Mouse (Mus musculus): ENCODE measurements around the gene Rgmb.

Gene Rgmb

GRCm38 (mm10) chr17:15774565-15775215 is 56.1 kb downstream of the Rgmb start:
- no peak for DNase-seq

- DNase-seq: no peak
Observed at GRCm38 (mm10) chr17:15773956-15774355, 56.9 kb downstream of the Rgmb start.

GRCm38 (mm10) chr17:15769081-15769724 is 61.6 kb downstream of the Rgmb start:
- DNase-seq: no peak

GRCm38 (mm10) chr17:15761191-15761590 is 69.6 kb downstream of the Rgmb start:
- DNase-seq: no peak

All from retina, postnatal 1 day (tissue).